Mouse (Mus musculus) embryonic stem cell, embryonic (primary cell): ENCODE results near the gene Syne2.

Experiments
- CTCF ChIA-PET, 4 experiments: fragments of 300-600 bp in 2 of 4; fragments of 350-600 bp in 2 of 4; sonication (Branson Sonifier 250); formaldehyde crosslinking; loops; one replicate each; lab custom pipeline; 2022; ENCODE audit warnings: inconsistent platforms in 2 of 4; lab: Charles Lee
- POLR2A ChIA-PET, 4 experiments: fragments of 300-600 bp in 2 of 4; fragments of 350-600 bp in 2 of 4; sonication (Branson Sonifier 250); formaldehyde crosslinking; loops; one replicate each; lab custom pipeline; 2022; ENCODE audit warnings: antibody characterized with exemption in 4 of 4, inconsistent platforms in 1 of 4; lab: Charles Lee

Syne2 gene

DNA sequence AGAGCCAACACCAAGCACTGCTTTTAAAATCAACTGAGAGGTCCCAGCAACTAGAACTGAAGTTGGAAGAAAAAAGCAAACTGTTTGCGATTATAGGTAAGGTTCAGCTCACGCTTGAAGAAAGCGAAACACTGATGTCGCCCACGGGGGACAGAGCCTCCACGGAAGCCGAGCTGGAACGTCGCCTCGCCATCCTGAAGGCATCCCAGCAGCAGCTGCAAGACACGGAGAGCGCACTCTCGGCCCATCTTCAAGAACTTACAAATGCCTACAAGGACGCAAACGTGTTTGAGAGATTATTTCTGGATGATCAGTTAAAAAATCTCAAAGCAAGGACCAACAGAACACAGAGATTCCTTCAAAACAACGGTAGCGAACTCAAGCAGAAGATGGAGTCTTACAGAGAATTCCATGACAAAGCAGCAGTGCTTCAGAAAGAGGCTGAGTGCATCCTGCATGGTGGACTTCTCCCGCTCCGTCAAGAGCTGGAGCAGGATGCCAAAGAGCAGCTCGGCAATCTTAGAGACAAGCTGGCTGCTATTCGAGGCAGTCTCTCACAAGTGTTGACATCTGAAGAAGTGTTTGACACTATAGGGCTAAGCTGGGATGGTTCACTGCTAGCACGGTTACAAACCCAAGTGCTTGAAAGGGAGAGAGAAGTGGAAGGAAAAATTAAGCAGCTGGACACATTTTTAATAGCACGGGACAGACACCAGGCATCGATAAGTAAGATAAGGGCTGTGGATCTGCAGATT is 148.7 kb downstream of the Syne2 start:
- ChIA-PET POLR2A (interaction anchor here in 1 of 4 experiments (1.3 to 1.9 kb wide), 3 partner anchors 17 to 89 kb away, joined by 3 to 6 read pairs (median 3); no protein-coding TSS in a partner anchor), CTCF (interaction anchor here in 2 of 4 experiments (0.6 to 1.6 kb wide), 2 partner anchors 15 to 224 kb away, joined by 3 read pairs; no protein-coding TSS in a partner anchor)

- ChIA-PET CTCF (interaction anchor here in 1 of 4 experiments (0.6 kb wide), 1 partner anchor 493 kb away, joined by 3 read pairs; no protein-coding TSS in a partner anchor), POLR2A (no interaction called here)
Observed at GRCm38 (mm10) chr12:75979079-75979478, 161.1 kb downstream of the Syne2 start.

DNA sequence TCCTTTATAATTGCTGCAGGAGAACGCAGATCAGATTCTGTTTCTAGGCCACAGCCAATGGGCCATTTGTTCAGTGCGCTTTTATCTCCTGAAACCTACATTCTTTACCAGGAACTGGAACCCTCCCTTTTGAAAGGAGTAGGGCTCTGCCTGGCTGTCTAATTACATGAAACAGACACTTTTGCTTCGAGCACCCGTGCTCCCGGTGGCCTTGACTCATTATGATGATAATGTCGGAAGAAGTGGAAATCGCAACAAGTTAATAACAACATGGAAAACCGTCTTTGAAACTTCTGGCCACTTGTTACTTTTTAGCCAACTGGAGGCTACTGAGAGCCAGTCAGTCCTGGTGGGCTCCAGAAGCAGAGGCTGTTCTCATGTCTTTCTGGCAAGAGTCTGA is 165.4 kb downstream of the Syne2 start:
- ChIA-PET POLR2A (interaction anchor here in 1 of 4 experiments (1.4 kb wide), 1 partner anchor 18 kb away, joined by 6 read pairs; no protein-coding TSS in a partner anchor), CTCF (interaction anchor here in 1 of 4 experiments (0.7 kb wide), 1 partner anchor 53 kb away, joined by 4 read pairs; no protein-coding TSS in a partner anchor)

DNA sequence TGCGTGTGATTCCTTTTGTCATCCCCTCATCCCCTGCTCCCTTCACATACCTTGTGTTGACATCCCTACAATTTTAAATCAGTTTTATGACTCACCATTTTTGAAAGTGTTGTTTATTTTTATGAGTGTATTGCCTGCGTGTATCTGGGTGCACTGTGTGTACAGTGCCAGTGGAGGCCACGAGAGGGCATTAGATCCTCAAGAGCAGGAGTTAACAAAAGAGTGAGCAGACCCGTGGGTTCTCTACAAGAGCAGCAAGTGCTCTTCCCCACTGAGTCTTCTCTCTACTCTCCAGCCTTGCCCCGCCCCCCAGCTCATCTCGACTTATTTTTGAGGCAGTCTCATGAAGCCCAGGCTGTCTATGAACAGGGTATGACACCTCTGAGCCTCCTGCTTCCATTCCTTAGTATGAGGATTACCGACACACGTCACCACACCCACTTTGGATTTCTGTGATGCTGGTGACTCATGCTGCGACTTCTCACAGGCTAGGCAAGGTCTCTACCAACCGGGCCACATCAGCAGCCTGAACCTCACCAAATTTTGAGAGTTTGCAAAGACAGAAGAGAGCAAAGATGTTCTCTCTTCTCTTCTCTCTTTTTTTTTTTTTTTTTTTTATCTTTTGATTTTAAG is 174.4 kb downstream of the Syne2 start:
- ChIA-PET POLR2A (interaction anchor here in 2 of 4 experiments (0.6 to 1.2 kb wide), 3 partner anchors 79 to 508 kb away, joined by 3 to 4 read pairs (median 3); no protein-coding TSS in a partner anchor), CTCF (interaction anchor here (0.6 to 1.2 kb wide), 16 partner anchors 8 to 291 kb away, joined by 3 to 5 read pairs (median 3); no protein-coding TSS in a partner anchor)

DNA sequence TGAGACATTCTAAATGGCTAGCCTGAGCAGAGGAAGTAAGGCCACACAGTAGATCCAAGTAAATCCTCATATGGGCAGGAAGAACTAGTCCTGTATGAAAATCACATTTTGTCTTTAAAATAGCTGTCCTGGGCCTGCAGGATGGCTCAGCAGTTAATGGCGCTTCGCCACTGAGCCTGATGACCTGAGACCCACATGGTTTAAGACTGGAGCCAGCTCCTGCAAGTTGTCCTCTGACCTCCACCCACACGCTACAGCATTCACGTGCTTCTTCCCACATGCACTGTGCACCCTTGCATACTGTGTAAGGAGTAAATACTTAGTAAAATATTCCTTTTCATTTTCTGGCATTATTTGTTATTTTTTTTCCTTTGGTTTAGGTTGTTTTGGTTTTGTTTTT is 175.0 kb downstream of the Syne2 start:
- ChIA-PET CTCF (interaction anchor here (0.6 to 1.2 kb wide), 16 partner anchors 9 to 291 kb away, joined by 3 to 5 read pairs (median 3); no protein-coding TSS in a partner anchor), POLR2A (interaction anchor here in 1 of 4 experiments (0.6 to 1.2 kb wide), 3 partner anchors 12 to 279 kb away, joined by 3 to 4 read pairs (median 3); no protein-coding TSS in a partner anchor)

DNA sequence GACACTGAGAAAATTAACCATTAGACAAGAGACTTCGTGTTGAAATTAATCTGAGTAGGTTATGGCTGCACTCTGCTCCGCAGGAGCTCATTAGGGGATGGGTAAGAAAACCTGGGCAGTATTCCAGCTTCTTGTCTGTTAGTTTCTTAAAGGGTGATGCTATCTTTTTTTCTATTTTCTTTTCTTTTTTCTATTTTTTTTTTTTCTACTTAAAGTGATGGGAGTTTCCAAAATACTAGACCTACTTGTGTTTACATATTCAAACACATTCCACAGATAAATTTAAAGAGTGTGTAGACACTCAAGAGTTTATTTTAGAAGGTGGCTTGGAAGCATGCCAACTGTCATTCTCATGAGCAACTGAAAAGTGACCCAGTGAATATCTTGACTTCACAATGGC is 177.2 kb downstream of the Syne2 start:
- CTCF ChIA-PET: interaction anchor here in 1 of 4 experiments (0.7 kb wide), 1 partner anchor 581 kb away, joined by 4 read pairs; no protein-coding TSS in a partner anchor
- POLR2A ChIA-PET: no interaction called here

DNA sequence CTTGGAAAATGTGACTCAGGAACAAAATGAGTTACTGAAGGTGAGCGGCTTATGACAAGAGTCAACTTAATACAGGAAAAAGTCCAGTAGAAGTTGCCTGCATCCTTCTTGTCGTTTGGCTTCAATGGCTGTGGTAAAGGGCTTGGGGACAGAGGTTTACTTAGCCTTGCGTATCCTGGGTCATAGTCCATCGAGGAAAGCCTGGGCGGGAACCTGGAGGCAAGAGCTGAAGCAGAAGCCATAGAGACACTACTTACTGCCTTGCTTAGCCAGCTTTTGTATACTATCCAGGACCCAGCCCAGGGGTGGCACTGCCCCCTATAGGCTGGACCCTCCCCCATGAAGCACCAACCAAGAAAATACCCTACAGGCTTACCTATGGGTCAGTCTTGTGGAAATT is 179.6 kb downstream of the Syne2 start:
- ChIA-PET POLR2A (no interaction called here), CTCF (interaction anchor here in 2 of 4 experiments (0.6 kb wide), 2 partner anchors 18 to 374 kb away, joined by 3 read pairs; no protein-coding TSS in a partner anchor)

DNA sequence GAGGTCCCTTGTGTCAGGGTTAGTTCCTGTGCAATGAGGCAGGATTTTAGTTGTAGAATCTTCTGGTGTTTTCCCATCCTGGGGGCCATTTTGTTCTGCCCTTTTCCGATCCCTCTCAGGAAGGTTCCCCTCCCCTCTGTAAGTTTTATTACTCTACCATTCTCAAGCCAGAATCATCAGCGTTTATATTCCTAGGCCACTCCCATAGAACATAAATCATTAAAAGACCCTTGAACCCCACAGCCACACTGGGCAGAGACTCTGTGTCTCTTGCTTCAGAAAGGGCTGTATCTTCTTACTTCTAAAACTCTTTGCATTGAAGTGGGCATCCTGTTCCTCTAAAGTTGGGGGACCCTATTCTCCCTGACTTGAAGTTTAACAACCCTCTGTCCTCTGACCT is 180.5 kb downstream of the Syne2 start:
- CTCF ChIA-PET: no interaction called here
- POLR2A ChIA-PET: no interaction called here

DNA sequence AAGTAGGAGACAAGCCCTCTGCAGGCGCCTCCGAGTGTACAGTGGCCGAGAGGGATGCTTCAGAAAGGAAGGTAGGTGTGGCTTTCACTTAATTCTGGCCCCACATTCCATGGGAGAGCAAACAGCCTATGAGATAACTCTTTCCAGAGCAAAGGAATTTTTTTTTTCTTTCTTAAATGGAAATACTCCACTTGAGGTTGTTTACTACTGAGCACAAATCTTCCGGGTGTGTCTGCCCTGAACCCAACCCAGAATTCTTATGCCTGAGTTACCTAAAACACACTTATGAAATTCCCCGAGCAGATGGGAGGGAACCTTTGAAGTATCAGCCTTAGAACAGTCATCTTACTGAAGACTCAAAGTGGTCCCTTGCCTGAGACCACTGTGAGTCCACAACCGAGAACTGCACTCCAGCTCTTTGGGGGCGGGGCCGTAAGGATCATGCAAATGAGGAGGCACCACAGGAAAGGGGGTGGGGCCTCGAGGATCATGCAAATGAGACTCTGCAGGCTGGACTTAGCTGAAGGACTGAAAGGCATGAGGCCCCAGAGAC is 186.8 kb downstream of the Syne2 start:
- POLR2A ChIA-PET: interaction anchor here in 3 of 4 experiments (0.6 to 1.7 kb wide), 8 partner anchors 8 to 335 kb away, joined by 3 to 5 read pairs (median 3); partner anchors contain the start of gene Wdr89 (in 1 of the 3)

DNA sequence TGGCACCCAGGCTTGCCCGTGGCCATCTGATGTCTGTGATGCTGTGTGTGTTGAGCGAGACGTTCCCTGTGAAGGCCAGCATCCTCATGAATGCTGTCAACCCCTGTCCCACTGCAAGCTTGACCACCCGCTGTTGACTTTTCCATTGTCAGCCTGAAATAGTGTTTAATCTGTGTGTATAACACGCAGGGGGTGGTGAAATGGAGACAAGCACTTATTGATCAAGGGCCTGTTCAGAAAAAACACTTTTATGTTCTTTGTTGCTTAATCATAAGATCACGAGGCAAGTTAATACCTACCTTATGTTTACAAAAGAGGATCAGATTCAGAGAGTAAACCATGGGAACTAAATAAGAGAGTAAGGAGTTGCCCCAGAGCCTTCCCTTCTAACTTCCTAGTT is 191.1 kb downstream of the Syne2 start:
- ChIA-PET CTCF (no interaction called here), POLR2A (no interaction called here)

More for the DNA sequence above, 186.8 kb downstream of the Syne2 start:
- CTCF ChIA-PET: interaction anchor here (0.5 to 2.3 kb wide), 14 partner anchors 9 to 192 kb away, joined by 3 to 14 read pairs (median 4); partner anchors contain the start of gene Esr2 (in 2 of the 4)

DNA sequence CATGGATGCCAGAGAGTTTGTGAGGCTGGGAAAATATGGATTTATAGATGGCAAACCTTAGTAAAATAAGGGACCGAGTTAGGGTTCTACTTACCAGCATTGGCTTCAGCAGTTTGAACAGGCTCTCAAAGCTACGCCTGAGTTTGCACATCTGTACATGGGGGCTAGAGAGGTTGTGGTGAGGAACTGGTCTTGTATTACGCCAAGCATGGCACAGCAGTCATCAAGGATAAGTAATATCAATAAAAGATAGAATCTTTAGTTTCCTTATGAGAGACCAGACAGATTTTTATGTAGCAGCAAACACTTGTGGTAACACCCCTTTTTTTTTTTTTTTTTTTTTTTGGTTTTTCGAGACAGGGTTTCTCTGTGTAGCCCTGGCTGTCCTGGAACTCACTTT is 194.9 kb downstream of the Syne2 start:
- CTCF ChIA-PET: interaction anchor here in 2 of 4 experiments (0.7 to 1.1 kb wide), 3 partner anchors 8 to 17 kb away, joined by 3 to 9 read pairs (median 5); no protein-coding TSS in a partner anchor
- POLR2A ChIA-PET: no interaction called here

GRCm38 (mm10) chr12:76013480-76013879 is 195.5 kb downstream of the Syne2 start:
- POLR2A ChIA-PET: interaction anchor here in 1 of 4 experiments (0.8 kb wide), 1 partner anchor 165 kb away, joined by 3 read pairs; no protein-coding TSS in a partner anchor
- CTCF ChIA-PET: interaction anchor here in 2 of 4 experiments (0.9 to 1.1 kb wide), 3 partner anchors 8 to 115 kb away, joined by 3 to 9 read pairs (median 3); no protein-coding TSS in a partner anchor

GRCm38 (mm10) chr12:76015026-76015425 is 197.1 kb downstream of the Syne2 start:
- ChIA-PET POLR2A (interaction anchor here in 2 of 4 experiments (0.8 to 1.7 kb wide), 4 partner anchors 10 to 163 kb away, joined by 3 to 5 read pairs (median 4); no protein-coding TSS in a partner anchor), CTCF (interaction anchor here in 3 of 4 experiments (0.5 to 2.8 kb wide), 7 partner anchors 10 to 206 kb away, joined by 3 to 36 read pairs (median 13); no protein-coding TSS in a partner anchor)

GRCm38 (mm10) chr12:76015489-76015888 is 197.6 kb downstream of the Syne2 start:
- POLR2A ChIA-PET: interaction anchor here in 2 of 4 experiments (0.9 to 1.7 kb wide), 6 partner anchors 10 to 917 kb away, joined by 3 to 7 read pairs (median 4); no protein-coding TSS in a partner anchor
- CTCF ChIA-PET: interaction anchor here (0.6 to 2.8 kb wide), 23 partner anchors 10 to 219 kb away, joined by 3 to 36 read pairs (median 10); partner anchors contain the start of gene Esr2 (in 2 of the 4)

DNA sequence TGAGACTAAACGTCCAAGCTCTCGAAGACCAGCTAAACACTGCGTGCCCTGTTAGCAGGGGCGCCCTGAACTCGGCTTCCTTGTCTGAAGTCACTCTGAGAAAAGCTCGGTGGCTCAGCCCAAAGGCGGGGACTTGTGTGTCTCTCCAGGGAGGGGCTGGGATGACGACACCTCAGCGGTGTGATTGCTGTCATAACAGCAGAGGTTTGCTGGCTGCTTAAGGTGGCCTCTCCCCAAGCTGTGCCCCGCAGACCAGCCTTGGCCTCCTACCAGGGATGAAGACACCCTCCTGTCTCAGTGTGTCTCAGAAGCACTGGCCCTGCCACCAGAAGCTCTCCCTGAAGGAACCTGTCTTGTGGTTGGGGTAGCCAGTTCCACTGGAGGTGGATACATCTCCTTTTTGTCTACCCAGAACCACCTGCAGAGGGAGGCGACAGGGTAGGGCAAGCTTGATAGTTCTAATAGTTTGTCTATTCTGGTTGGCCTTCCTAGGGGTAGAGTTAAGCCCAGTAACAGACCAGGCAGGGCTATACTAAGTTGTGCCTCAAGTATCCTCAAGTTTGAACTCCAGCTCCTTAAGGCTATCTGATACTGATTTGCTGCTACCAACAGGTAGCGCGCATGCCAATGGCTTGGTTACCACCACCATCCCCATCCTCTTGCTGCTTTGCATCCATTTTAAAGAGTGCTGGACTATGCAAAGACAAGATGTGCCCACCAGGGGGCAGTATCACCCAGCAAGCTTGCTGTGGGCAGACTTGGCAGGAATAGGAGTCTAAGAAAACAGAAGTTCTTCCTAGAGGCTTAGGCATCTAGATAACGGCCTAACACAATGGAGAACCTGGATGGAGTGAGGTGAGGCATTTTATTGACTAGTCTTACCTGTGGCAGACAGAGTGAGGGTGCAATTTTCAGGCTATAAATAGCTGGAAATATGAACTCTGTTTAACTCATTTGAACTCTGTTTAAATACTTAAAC is 198.5 kb downstream of the Syne2 start:
- ChIA-PET CTCF (interaction anchor here (0.6 to 2.8 kb wide), 44 partner anchors 9 to 220 kb away, joined by 3 to 36 read pairs (median 4); partner anchors contain the start of gene Esr2 (in 2 of the 4)), POLR2A (interaction anchor here in 3 of 4 experiments (0.5 to 1.7 kb wide), 9 partner anchors 10 to 916 kb away, joined by 3 to 7 read pairs (median 4); no protein-coding TSS in a partner anchor)

- CTCF ChIA-PET: no interaction called here
- POLR2A ChIA-PET: no interaction called here
Observed at GRCm38 (mm10) chr12:76018640-76019039, 200.7 kb downstream of the Syne2 start.
